Mouse (Mus musculus) brain, embryonic 14.5 days (tissue): ENCODE measurements at regions not wholly inside any gene's neighbourhood (a gene's known extent, or its start where the extent isn't known, plus 50 kb on each side); places are given as distances from the start of the nearest gene placed in this dataset.

Experiments
- DNase-seq: peaks from one replicate; pipeline ENCODE4 v3.0.0-alpha.2; 2011; ENCODE audit warnings: low read depth
- CTCF ChIP-seq: fragments of 200-500 bp; IDR thresholded peaks from 2 replicates; pipeline ENCODE4 v1.5.1; 2012; ENCODE audit warnings: inconsistent platforms, mild to moderate bottlenecking, moderate library complexity, borderline replicate concordance; ENCODE audit not compliant: insufficient read depth, insufficient read length; ENCODE audit errors: extremely low read depth
- POLR2A ChIP-seq: fragments of 200-500 bp; IDR thresholded peaks from 2 replicates; pipeline ENCODE4 v1.6.1; 2012; ENCODE audit warnings: mild to moderate bottlenecking, inconsistent platforms, borderline replicate concordance; ENCODE audit not compliant: poor library complexity, insufficient read depth, insufficient read length, severe bottlenecking; ENCODE audit errors: extremely low read depth

DNA sequence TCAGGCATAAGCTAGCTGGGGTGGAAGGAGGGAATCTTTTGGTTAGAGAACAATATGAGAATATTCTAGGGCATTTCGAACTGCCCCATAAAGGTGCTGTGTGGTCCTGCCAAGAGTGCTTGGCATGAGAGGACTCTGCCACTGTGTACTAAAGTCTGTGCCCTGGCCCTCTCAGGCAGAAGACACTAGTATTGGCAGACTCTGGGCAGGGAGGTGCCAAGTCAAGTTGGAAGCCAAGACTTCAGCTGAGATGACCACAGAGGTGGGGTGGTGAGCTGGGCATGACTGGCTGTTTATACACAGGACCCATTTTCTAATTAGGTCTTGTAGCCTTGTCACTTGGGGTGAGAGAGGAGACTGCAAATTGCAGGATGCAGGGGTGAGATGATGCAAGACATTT is 104.4 kb upstream of the Glra1 start:
- TF ChIP-seq CTCF (no peak), POLR2A (no peak)
- no peak for DNase-seq

DNA sequence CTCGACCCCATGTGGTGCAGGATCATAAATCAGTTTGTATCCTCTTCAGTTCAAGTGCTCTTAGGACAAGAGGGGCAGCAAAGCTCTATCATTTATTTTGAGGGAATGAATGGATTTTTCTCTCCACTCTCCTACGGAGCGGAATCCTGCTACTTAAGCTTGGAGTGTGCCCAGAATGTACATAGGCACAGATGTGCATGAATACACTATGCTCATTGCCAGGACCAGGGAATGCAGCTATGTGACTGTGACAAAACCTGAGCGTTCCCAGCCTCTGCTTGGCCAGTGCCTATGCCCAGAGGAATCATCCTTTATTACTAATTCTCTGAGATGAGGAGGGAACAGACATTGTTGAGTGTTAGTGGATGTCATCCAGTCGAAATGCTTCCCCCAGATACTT is 99.5 kb upstream of the Glra1 start:
- TF ChIP-seq POLR2A (no peak), CTCF (no peak)
- DNase-seq, result peak; percentile 19

DNA sequence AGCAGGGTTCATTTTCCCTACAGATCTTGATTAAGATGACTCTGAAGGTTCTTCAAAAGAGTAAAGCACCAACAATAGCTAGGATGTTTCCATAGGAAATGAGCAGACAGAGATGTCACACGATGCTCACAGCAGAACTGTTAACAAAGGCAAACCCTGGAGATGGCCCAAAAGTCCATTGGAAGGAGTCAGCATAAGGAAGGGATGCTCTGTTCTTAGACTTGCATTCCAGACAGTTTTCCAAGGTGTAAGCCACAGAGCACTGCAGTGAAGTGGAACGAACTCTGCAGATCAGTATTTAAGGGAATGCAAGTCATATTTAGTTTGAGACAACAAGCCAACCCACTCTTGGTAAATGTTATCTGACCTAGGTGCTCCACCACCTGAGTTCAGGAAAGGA is 93.9 kb upstream of the Glra1 start:
- TF ChIP-seq CTCF (no peak), POLR2A (no peak)
- no peak for DNase-seq

GRCm38 (mm10) chr11:55685031-55685519 is 77.1 kb upstream of the Glra1 start:
- peak; percentile 1 for DNase-seq
- TF ChIP-seq POLR2A (no peak), CTCF (no peak)

GRCm38 (mm10) chr11:55682351-55682961 is 74.5 kb upstream of the Glra1 start:
- no peak for DNase-seq
- TF ChIP-seq CTCF (no peak), POLR2A (no peak)

DNA sequence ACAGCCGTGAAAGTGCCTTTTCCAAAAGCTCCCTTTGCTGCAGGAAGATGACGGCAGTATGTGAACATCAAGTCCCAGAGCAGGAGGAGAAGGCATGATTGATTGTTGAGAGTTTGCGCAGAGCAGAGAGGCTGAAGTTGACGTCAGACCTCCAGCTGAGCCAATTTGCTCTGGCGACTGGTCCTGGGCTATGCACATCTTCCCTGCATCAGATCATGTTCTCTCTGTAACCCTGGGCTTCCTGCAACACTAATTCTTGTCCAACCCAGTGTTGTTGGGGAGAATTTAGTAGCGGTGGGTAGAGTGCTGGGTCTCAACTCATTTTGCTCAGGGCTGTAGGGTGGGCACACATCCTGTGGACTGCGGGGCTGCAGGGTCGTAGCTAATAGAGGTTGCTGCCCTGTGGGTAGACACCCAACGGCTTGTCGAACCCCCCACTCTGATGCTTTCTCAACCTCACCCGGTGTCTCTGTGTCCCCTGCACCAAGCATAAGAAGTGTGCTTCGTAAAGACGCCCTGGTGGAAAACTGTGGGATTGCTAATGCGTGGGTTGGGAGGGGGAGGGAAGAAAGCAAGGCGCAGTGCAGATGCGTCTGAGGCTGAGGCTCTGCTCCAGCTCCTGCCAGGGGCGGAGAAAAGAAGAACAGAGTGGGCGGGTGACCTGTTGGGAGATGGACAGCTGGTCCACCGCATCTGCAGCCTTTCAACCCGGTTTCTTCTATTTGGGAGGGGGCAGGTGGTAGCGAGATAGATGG is 73.4 kb upstream of the Glra1 start:
- TF ChIP-seq POLR2A (no peak), CTCF (peak; percentile 8; the same call in 1 of the 2 replicates)
- DNase-seq, result peak; percentile 3

DNA sequence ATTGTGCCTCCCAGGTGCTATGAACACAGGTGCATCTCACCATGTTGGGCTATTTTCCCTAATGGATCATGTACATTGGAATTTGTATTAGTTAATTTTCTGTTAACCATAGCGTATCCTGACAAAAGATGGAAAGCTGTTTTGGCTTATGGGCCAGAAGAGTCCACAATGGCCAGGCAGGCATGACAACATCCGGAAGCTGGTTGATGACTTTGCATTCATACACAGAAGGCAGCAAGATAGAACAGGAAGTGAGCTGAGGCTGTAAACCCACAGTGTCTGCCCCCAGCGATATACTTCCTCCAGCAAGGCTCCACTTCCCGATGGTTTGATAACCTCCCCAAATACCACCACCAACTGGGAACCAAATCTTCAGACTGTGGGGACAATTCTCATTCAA is 55.1 kb upstream of the Glra1 start:
- DNase-seq, result no peak
- no peak for TF ChIP-seq POLR2A
- no peak for TF ChIP-seq CTCF

DNA sequence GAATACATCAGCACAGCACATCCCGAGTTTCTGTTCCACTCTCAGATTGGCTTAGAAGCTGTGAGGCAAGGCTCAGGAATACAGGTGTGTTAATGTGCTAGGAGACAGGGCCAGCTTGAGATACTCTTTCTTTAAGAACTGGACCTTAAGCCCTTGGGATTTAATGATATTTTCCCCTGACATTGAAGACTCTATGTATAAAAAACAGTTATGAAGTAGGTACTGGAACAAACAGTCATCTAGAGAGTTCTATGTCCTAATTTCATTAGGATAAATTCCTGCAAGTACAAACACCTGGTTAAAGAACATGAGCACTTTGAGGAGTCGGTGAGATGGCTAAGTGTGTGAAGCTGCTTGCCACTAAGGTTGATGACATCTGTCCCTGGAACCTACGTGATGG is 54.3 kb upstream of the Glra1 start:
- DNase-seq, result no peak
- TF ChIP-seq CTCF (no peak), POLR2A (no peak)
